Mouse (Mus musculus) kidney, postnatal 36 days (tissue): Measurements from ENCODE around the gene Ddx54.

Experiments used
- DNase-seq, 2 experiments: peaks; one replicate each; pipeline ENCODE4 v3.0.0; 2021 to 2022; ENCODE audit warnings: mixed read lengths in 2 of 2

Gene Ddx54

DNA sequence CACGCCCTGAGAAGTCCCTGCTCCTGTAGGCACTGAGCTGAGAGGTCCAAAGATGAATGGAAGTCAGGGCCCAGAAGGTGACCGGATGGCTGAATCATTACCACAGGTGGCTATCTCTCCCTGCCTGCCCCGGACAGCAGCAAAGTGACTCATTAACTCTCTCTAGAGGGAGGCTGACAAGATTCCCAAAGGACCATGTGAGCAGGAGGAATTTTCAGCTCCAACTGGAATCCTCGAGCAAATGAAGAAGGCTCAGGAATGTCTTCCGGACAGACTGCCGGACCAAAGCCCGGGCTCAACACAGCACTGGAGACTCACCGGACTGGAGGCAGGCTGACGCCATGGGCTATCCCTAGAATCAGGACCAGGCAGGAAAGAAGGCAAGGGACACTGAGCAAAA lies 30.5 kb upstream of the Ddx54 start:
- peak; percentile 69 to 89 for DNase-seq

DNA sequence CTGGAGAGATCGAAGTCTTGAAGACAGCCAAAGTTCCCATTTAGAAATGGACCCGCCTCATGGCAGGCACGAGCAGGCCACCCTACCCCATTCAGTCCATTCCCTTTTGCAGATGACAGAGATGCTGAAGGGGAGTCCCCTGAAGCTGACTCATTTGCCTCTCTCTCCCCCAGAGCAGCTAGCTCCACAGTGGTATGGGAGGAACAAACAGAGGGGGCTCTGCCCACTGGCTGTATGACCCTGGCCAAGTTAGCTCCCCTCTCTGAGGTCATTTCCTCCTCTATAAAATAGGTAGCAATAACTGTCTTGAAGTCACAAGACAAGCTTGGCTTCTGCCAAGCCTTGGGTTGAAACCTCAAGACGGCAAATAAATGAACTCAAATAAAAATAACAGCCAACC lies 29.0 kb upstream of the Ddx54 start:
- DNase-seq, result no peak

DNA sequence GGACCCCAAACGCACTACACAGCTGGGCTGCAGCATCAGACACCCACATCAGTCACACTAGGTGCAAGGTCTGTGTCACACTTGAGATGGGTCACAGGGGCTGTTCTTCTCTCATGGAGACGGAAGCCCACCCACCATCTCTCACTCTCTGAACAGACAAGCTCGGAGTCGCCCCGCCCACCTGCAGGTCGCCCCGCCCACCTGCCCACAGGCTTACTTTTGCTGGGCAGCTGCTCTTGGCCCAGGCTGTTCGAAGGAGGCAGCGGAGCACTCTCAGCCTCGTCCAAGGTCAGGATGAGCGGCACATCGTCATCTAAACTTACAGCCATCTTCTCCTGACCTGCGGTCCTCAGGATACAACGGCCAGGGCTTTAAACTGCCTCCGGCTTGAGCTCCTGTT lies 27.6 kb upstream of the Ddx54 start:
- DNase-seq, result peak in 1 of 2 experiments; percentile 69

DNA sequence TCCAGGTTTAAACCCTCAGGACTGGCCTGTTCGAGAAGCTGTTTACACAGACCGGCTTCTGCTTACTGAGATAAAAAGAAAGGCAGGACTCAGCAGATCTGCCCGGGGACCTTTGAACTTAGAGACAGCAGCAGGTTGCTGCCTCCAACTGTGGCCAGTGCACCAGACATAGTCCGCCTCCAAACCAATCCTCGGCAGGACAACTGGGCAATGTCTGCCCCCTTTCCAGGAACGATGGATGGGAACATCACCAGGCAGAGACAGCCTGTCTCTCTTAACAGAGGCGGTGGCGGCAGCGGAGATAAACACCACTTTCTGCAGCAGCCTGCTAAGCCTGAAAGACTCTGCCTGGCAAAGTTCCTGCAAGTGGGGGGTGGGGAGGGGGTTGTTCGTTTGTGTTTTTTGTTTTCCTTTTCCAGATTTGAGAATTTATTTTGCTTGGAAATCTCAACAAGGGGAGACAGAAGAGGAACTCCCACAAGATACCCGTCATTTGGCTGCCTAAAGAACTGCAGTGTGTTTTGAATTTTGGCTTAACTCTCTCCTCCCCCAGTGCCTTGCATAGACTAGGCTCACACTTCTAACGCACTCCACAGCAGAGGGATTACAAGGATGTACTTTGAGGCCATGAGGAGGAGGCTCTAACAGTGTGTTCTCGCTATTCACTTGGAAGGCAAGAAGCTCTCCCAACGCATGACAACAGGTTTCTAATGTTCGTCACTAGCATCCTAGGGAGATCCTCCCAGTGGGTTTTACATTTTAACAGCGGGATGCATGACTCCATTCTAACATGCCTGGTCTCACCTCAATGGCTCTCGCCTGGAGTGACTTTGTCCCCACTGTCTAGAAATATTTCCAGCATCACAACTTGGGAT lies 25.6 kb upstream of the Ddx54 start:
- DNase-seq, result peak; percentile 77 to 91

DNA sequence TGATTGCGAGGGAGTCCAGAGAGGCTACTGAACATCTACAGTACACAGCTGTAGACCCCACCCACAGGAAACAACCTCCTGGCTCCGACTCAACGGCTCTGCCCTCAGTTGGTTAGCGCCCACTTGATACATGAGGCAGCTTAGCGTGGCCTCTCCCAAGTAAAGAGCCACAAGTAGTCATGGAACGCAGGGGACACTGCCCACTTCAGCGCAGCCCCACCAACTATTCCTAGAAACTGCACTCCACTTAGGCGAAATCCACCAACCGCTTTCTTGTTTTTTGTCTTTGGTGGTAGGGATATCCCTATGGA lies 25.0 kb upstream of the Ddx54 start:
- DNase-seq, result peak; percentile 75

DNA sequence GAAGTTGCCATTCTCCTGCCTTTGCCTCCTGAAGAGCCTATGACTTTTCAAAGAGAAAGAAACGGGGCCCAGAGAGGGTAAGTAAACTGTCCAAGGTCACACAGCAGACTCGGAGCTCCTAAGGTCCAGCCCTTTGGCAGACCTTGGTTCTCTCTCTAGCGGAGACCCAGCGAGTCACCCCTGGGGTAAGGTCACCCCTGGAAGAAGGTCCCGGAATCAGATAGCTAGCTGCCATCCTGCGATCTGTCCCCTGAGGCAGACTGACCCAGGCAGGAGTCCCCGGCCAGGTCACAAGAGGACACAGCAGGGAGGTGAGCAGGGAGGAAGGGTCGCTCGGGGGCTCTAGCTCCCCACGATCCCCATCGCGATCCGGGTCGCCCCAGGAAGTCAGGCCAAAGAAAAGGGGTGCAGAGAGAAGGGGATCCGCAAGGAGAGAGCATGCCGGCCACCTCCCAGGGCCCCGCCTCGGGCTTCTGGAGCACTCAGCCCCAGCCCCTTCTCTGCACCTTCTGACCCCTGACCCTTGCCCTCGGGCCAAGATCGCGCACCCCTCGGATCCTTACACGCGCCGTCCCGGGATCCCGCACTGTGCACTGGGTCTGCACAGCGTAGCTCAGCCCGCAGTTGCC lies 24.5 kb upstream of the Ddx54 start:
- DNase-seq, result no peak

DNA sequence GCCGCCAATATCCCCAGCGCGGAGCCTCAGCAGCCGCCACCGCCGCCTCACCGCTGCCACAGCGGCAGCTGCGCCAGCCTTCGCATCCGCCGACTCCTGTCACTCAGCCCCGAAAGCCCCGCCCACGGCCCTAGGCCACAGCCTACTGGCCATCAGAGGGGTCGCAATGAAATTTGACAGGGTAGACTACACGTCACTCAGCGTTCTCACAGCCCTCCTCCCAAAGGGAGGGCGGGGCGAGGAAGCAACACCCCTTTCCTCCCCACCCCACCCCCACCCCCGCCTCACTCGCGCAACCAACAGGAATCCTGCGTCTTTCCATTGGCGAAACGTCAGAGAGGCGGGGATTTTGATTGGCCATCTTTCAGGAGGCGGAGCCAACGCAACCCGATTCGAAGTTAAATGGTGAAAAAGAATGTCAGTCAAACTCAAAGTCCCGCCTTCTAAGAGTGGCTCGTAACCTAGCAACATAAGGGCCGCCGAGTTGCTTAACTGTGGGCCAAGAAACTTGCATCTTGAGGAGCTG lies 23.9 kb upstream of the Ddx54 start, which contains the start of the genes Tpcn1 and Iqcd:
Gene Tpcn1 (minus strand): TSS at position 105 of the 526 bp plus-strand sequence.
Gene Iqcd (plus strand): TSS at position 448 of the 526 bp plus-strand sequence.
- DNase-seq, result peak; percentile 99 to 100

DNA sequence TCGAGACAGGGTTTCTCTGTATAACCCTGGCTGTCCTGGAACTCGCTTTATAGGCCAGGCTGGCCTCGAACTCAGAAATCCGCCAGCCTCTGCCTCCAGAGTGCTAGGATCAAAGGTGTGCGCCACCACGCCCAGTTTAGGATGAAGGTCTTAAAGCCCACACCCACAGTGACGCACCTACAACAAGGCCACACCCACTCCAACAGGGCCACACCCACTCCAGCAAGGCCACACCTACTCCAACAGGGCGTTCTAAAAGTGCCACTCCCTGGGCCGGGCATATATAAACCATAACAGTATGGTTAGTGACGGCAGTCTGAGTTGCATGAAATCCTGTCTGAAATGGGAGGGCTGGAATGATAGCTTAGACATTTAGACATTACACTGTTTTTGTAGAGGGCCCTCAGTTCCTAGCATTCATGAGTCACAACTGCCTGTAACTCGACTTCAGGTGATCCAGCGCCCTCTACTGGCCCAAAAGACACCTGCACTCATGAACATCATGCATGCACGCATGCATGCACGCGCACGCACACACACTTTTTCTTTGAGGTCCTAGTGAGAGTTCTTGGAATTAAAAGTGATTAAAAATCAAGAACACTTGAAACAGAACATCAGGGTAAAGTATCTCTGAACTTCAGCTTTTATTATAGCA lies 22.1 kb upstream of the Ddx54 start:
- DNase-seq, result peak in 1 of 2 experiments; percentile 78

DNA sequence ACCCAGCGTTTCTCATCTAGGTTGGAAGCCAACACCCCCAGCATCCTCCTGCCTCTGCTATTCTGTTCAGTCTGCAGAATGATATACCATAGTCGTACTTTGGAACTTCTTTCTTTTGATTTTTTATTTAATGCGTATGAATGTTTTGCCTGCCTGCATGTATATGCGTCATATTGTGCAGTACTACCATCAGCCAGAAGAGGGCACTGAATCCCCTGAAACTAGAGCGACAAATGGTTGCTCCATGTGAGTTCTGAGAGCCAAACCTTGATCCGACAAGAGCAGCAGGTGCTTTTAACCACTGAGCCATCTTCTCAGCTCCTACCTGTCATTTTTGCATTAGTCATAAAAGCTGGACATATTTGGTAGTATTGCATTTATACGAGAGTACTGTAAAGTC lies 20.4 kb upstream of the Ddx54 start:
- peak in 1 of 2 experiments; percentile 69 for DNase-seq

DNA sequence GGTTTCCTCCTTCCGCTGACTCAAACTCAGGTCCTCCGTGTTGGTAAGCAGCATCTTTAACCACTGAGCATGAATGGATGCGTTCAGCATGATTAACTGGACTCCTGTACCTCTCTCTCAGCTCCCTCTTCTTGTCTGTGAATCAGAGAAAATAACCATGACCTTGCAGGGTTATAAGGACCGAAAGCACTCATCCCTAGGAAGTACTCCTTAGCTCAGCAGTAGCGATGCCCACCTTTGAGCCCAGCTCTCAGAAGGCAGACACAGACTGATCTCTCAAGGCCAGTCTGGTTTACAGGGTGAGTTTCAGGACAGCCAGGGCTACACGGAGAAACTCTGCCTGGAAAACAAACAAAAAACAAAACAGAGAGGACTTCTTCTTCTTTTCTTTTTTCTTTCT lies 18.1 kb upstream of the Ddx54 start:
- DNase-seq, result peak; percentile 52 to 77

DNA sequence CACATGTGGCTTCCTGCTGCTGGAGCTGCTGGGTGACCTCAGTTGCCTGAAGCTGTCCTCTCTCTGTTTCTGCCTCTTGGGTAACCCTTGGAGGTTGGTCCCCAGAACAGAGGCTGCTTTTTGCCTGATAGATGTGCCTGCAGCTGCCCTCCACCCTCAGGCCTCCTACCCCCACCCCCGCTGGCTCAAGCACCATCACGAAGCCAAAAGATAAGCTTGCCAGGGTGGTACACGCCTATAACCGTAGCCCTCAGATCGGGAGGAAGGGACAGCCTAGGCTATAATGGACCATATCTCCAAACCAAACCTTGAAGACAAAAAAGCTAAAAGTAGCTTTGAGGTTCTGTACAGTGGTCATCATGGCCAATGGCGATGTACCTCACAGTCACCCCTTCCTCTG lies 12.9 kb upstream of the Ddx54 start:
- no peak for DNase-seq

DNA sequence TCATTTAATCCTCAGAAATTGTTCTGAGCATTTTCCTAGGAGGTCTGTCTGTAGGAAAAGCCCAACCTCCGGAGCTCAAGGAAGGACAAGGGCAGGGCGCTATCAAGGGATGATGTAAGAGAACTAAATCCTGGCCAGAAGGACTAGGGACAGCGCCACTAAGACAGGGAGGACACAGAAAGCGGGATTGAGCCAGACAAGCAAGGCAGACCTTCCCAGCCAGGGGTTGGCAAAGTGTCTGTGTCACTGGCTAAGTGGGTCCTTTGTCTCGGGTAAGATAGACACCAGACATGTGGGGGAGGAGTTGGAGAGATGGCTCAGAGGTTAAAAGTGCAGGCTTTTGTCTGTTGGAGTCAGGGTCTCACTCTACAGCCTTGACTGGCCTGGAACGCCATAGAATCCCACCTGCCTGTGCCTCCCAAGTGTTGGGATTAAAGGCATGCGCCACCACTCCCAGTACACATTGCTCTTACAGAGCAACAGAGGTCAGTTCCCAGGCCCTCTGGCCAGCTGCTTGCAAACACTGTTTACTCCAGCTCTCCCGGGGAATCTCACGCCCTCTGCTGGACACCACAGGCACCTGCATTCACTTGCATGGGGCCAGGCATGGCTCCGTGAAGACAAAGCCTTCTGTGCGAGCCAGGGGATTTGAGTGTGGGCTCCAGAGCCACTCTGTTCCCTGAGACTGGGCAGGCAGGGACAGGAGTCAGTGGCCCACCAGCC lies 11.4 kb upstream of the Ddx54 start:
- DNase-seq, result peak in 1 of 2 experiments; percentile 68

DNA sequence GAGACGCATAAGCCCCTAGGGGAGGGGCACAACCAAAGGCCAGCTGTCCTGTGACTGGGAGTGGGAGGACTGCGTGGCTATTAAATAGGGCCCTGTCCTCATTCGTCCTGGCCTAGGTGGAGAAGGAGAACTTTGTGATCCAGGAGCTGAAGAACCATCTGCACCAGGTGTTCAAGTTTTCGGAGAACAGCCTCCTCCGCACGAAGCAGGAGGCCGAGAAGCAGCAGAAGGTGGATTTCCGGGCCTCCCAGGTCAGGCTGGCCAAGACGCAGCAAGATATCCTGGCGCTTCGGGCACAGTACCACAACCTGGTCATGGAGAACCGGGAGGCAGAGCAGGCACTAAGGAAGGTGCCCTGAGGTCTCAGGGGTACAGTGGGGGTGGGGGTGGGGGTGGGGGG lies 10.3 kb upstream of the Ddx54 start:
- DNase-seq, result no peak

DNA sequence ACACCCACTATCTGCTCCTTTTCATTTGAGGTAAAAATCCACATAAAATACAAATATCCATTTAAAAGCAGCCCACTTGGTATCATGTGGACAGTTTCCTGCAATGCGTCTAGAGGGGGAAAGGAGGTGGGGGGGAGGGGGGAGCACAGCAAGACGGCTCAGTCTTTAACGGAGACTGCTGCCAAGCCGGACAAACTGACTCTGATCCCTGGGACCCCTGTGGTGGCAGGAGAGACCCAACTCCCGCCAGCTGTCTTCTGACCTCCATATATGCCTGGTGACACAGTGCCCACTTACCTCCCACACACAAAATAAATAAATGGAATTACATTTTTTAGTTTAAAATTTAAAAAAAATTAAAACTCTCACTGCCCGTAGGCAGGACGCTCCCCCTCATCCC lies 9.0 kb upstream of the Ddx54 start:
- no peak for DNase-seq

DNA sequence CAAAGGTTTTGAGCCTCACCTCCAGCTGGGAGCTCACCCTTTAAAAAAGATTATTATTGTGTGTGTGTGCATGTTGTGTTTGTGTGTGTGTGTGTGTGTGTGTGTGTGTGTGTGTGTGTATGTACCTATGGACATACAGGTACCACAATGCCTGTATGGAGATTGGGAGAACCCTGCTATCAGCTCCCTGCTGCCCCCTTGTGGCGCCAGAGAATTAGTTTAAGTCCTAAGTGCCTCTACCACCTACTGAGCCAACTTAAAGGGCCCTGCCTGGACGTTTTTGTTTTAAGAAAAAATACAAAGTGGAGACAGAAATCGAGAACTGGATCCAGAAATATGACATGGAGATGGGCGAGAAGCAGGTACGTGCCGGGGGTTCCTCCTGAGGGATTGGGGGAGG lies 7.7 kb upstream of the Ddx54 start:
- DNase-seq, result peak; percentile 90 to 97

DNA sequence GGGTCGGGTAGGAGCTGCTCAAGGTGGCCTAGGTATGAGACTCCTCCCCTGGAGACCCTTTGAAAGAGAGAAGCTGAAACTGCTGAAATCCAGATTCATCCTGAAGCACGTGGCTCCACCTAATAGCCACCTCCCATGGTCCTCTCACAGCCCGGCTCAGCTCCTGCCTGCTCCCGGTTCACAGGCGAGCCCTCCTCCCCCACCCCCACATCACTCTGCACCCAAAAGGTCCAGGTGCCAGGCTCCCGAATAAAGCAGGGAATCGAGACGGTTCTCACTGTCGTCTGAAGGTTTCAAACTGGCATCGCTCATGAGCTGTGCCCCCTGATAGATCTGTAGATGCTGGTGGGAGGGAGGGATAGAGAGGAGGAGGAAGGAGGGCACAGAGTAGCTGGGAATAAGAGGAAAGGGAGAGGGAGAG lies 7.3 kb upstream of the Ddx54 start:
- no peak for DNase-seq

DNA sequence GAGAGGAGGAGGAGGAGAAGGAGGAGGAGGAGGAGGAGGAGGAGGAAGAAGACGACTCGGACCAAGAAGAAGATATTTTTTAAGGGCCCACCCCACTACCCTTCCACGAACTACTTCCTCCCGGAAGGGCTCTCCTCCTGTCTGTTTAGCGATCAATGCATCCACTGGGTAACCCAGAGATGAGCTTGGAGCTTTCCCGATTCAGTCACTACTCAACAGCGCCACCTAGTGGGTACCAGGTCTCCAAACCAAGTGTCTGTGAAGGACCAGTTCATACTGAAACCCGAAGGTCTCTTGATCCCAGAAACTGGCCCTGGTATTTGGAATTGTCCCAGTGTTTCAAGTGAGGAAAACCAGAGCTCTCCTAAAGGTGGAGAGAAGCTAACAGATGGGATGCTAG lies 6.9 kb upstream of the Ddx54 start:
- DNase-seq, result peak; percentile 89 to 95

DNA sequence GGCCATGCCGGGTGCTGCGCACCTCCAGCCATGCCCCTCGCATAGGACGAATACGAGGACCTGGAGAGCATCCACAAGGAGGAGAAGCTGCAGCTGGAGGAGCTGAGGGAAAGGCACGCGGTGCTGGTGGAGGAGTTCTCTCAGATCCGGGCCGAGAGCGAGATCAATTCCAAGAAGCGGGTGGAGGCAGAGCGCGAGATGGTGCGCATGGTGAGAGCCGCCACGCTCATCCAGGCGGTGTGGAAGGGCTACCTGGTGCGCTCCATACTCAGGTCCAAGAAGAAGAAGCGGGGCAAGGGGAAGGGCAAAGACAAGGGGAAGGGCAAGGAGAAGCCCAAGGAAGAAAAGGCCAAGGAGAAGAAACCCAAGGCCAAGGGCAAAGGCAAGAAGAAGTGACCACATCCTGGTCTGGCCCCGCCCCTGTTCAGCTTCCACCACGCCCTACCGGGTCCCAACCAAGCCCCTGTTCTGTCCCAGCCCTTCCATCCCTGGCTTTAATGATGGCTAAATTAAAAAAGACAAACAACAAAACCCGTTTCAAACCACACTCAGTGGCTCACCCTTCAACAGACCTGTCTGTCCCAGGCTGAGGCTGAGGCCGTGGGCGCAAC lies 5.8 kb upstream of the Ddx54 start:
- no peak for DNase-seq

DNA sequence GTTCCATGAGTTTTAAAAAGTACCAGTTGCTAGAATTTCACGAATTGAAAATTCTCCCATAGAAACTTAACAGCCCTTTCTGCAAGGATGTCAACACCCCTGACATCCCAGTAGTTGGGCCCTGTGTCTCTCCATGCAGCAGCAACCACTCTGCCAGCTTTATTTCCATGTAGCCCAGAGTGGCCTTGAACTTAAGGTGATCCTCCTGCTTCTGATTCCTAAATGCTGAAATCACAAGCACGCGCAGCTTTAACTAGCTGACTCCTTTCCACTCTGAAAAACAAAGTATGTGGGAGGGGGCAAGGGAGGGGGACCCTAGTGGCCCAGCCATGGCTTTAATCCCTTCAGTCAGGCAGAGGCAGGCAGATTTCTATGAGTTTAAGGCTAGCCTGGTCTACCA lies 5.2 kb upstream of the Ddx54 start:
- no peak for DNase-seq

DNA sequence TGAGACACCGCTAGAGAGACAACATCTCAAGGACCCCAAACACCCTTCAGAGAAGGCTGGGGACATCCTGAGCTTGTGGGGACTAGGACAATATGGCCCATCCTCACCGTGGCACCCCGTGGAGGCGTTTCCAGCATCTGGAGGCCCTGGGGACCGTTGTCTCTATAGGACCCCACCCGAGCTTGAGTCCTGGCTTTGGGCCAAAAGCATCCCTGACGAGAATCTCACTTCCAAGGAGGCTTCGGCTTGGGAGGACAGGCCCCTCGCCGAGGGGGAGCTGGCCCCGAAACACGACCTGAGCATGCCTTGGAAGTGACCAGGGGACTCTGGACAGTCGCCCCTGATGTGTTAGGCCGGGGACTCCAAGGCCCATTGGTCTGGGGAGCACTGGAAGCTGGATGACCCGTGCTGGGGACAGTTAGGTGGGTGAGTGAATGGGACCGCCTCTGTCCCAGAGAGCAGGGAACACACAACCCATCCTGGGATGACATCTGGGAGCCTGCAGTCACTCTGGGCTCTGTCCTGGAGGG lies 3.2 kb upstream of the Ddx54 start:
- DNase-seq, result no peak

DNA sequence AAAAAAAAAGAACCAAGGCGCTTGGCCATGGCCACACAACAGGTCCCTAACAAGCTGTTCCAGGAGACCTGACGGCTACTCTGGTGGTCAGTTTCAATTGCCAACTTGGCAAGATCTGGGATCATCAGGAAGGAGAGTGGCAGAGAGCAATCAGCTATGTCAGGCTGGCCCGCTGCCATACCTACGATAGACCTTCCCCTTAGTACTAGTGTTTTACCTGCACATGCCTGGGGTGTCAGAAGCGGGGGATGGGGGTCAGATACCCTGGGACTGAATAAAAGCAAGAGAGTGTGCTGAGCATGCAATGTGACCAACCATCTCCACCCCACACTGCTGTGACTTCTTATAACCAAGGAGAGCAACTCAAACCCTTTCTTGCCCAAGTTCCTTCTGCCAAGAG lies 1.6 kb upstream of the Ddx54 start:
- peak; percentile 62 to 70 for DNase-seq

DNA sequence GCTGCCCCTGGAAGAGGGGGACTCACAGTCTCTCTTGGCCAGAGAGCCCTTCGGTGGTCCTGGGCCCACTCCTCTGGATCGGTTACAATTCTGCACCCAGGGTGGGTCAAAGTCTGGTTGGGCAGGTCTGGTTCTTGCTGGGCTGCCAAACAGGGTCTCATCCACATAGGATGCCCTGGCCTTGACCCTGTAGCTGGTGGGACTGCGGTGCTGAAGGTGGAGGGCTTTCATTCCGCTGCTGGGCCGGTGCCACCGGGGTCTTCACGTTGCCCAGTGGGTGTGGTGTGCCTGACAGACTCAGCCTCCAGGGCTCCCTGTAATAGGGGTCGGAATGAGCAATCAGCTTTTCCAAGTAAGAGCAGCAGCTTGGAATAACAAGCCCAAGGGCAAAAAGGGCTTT lies 1.1 kb upstream of the Ddx54 start:
- no peak for DNase-seq
